Mouse (Mus musculus): ENCODE measurements around the gene Parva.

DNA sequence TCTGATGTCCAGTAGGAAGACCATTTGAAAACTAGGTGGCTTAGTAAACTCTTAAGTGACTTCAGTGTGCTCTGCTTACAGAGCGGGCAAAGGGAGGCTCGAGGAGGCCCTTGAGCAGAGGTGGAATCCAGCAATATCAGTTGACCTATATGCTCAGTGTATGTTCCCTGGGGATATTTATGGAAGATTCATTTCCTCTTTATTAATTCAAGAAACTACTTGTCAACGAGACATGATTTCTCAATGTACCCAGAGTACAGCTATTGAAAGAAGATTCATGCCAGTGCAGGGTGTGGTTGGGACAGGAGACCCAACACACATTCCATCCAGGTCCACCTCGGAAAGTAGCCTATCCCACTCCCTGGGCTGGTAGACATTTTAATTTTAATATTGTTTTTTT is 30.1 kb downstream of the Parva start:
- TF ChIP-seq POLR2A (IDR thresholded peaks at IDR 0.05; ENCODE audit: low read depth, low read length), result no peak
- no peak for TF ChIP-seq CTCF (conservative IDR thresholded peaks at IDR 0.05; ENCODE audit: insufficient read depth, insufficient read length, low read depth, low read length)
